Mouse (Mus musculus): Measurements from ENCODE around the gene Ppp3r1. TPM values are rescaled to one million over a fixed set of nuclear protein-coding genes. Genes with fewer than 3 reads are reported as not detected.
"Not testable (repeated sequence)": the region's sequence is repeated elsewhere in the genome, so short reads cannot be mapped to it uniquely, and the experiment has no call there.

Gene Ppp3r1
- total RNA-seq, 2 experiments from 2014 or later, result 46.4 to 71.9 TPM

DNA sequence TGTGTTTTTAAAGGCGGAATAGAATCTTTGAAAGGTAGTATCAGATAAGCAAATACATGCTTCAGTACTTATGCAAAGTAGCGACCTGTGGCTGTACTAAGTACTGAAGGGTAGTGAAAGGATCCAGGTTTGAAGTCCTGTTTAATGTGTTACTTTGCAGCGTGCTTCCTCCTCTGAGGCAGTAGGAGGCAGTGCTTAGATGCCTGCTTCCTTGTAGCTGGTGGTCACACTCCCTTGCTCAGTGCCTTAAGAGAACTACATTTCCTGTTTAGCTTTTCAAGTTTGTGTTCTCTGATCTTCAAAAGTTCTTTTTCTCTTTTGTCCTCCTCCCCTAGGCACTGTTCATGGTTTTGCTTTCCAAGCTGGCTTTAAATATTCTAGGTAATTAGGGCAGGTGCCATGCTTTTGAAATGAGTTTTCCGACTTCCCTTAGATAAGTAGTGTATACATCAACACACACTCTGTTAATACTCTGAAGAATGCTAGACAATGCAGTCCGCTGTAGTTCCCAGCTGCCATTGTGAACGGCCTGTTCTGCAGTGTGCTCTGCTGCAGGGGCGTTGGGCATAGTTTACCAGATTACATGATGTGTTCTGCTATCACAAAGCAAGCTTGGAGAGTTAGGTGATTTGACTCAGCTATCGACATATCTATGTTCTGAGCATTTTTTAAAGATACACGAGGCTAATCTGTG, 33.2 kb downstream of the Ppp3r1 start:
- ATAC-seq (replicated peaks; ENCODE audit: low FRiP score, low TSS enrichment, poor library complexity, severe bottlenecking), result peak; percentile 79

GRCm38 (mm10) chr11:17199170-17199569, 40.1 kb downstream of the Ppp3r1 start:
- ATAC-seq (replicated peaks; ENCODE audit: low FRiP score, low TSS enrichment, poor library complexity, severe bottlenecking), result no peak

DNA sequence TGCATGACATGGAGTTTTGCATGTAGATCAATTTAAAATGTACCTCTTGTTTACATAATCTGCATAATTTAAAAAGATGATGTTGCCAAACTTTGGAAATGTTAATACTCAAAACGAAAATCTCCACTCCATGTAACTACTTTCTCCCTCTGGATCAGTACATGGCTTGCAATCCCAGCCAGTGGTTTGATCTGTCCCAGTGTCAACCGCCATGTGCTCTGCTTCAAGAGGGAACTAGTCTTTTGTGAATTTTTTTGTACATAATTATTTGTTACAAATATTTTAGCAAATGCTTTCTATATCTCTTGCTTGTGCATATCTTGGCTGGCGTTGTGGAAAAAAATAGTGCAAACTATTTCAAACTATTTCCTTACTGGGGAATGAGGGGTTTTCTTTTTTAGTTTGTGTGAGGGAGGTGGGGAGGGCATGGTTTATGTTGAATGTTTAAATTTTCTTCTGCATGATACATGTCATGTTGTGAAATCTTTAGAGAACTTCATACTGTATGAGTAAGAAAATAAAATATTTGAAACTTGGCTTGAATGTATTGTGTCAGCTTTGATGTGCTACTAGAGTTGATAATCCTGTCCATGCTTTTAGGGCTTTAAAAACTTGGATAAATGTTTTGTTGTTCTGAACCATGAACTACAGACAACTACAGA, 40.9 kb downstream of the Ppp3r1 start:
- ATAC-seq (replicated peaks; ENCODE audit: low FRiP score, low TSS enrichment, poor library complexity, severe bottlenecking), result no peak

- no peak for ATAC-seq (replicated peaks; ENCODE audit: low FRiP score, low TSS enrichment, poor library complexity, severe bottlenecking)
Observed at GRCm38 (mm10) chr11:17200936-17201335, 41.9 kb downstream of the Ppp3r1 start.

GRCm38 (mm10) chr11:17202481-17202880, 43.4 kb downstream of the Ppp3r1 start:
- no peak; the same call in 1 of the 2 replicates for ATAC-seq (replicated peaks; ENCODE audit: low FRiP score, low TSS enrichment, poor library complexity, severe bottlenecking)

- peak; percentile 86 for ATAC-seq (replicated peaks; ENCODE audit: low FRiP score, low TSS enrichment, poor library complexity, severe bottlenecking)
Observed at GRCm38 (mm10) chr11:17211258-17212140, 52.4 kb downstream of the Ppp3r1 start, which contains the start of gene Pno1. TSS of gene Pno1 (minus strand) at chr11:17211568.

GRCm38 (mm10) chr11:17212141-17212495, 53.1 kb downstream of the Ppp3r1 start:
- ATAC-seq (replicated peaks; ENCODE audit: low FRiP score, low TSS enrichment, poor library complexity, severe bottlenecking), result peak; percentile 15

DNA sequence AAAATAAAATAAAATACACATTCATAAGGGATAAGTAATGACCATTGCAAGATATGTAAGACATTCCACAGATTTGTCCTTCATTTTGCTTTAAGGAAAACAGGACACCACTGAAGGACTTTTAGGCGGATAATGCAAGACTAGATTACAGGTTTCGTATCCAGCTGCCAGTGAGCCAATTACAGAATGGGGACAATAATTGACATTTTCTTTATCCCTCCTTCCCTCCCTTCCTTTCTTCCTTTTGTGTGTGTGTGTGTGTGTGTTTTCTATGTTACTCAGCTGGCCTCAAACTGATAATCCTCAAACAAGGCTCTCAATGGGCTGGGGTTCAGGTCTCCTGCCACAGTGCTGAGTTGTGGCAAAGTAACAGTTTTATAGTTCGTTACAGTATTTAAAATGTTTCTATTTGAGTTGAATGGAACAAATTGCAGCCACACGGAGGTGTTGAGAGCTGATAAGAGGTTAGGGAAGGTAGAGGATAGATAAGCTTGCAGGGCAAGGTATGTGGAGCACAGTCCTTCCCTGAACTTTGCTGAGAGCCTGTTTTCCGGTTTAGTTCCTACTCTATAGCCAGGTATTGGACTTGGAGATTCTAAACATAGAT, 53.9 kb downstream of the Ppp3r1 start:
- peak; percentile 57 for ATAC-seq (replicated peaks; ENCODE audit: low FRiP score, low TSS enrichment, poor library complexity, severe bottlenecking)

GRCm38 (mm10) chr11:17215475-17215874, 56.4 kb downstream of the Ppp3r1 start:
- no peak for ATAC-seq (replicated peaks; ENCODE audit: low FRiP score, low TSS enrichment, poor library complexity, severe bottlenecking)

DNA sequence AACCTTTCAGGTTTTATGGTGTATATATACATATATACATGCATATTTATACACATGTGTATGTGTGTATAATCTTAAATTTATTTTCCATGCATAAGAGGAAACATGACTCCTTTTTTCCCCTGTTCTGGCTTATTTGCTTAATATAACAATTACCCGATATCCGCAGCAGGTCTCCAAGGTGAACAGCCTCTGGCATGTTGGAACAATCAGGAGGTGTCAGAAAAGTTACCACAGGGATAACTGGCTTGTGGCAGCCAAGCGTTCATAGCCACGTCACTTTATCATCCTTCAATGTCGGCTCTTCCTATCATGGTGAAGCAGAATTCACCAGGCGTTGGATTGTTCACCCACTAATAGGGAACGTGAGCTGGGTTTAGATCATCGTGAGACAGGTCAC, 62.1 kb downstream of the Ppp3r1 start:
- ATAC-seq (replicated peaks; ENCODE audit: low FRiP score, low TSS enrichment, poor library complexity, severe bottlenecking), result no peak

- no peak for ATAC-seq (replicated peaks; ENCODE audit: low FRiP score, low TSS enrichment, poor library complexity, severe bottlenecking)
Observed at GRCm38 (mm10) chr11:17232792-17233191, 73.7 kb downstream of the Ppp3r1 start.

- peak; percentile 95 for ATAC-seq (replicated peaks; ENCODE audit: low FRiP score, low TSS enrichment, poor library complexity, severe bottlenecking)
Observed at GRCm38 (mm10) chr11:17236449-17237037, 77.5 kb downstream of the Ppp3r1 start.

- ATAC-seq (replicated peaks; ENCODE audit: low FRiP score, low TSS enrichment, poor library complexity, severe bottlenecking), result not testable (repeated sequence)
Observed at GRCm38 (mm10) chr11:17238598-17238997, 79.5 kb downstream of the Ppp3r1 start.

GRCm38 (mm10) chr11:17248715-17249114, 89.7 kb downstream of the Ppp3r1 start:
- no peak for ATAC-seq (replicated peaks; ENCODE audit: low FRiP score, low TSS enrichment, poor library complexity, severe bottlenecking)

Other genes with a start within 250 kb of the Ppp3r1 start
- 11.2 and 17.8 TPM in 2 replicates for gene Fbxo48, start 207.9 kb upstream of the Ppp3r1 start, total RNA-seq (2014; fragmentation: Nextera tagmentation)
- 10.0 and 11.0 TPM in 2 replicates for gene Fbxo48, start 207.9 kb upstream of the Ppp3r1 start, total RNA-seq (2017)
- 0.70 and 0.92 TPM in 2 replicates for gene Cnrip1, start 107.7 kb upstream of the Ppp3r1 start, total RNA-seq (2014; fragmentation: Nextera tagmentation)
- 2.0 and 2.7 TPM in 2 replicates for gene Cnrip1, start 107.7 kb upstream of the Ppp3r1 start, total RNA-seq (2017)
- 1.7 and 10.1 TPM in 2 replicates for gene Plek, start 106.9 kb upstream of the Ppp3r1 start, total RNA-seq (2014; fragmentation: Nextera tagmentation)
- 27.3 and 65.3 TPM in 2 replicates for gene Plek, start 106.9 kb upstream of the Ppp3r1 start, total RNA-seq (2017)
- 37.3 and 42.1 TPM in 2 replicates for gene Wdr92, start 22.8 kb downstream of the Ppp3r1 start, total RNA-seq (2014; fragmentation: Nextera tagmentation)
- gene Wdr92, start 22.8 kb downstream of the Ppp3r1 start, total RNA-seq (2017), result 62.6 and 67.4 TPM in 2 replicates
- 74.1 and 104 TPM in 2 replicates for gene Pno1, start 52.3 kb downstream of the Ppp3r1 start, total RNA-seq (2014; fragmentation: Nextera tagmentation)
- 176 and 177 TPM in 2 replicates for gene Pno1, start 52.3 kb downstream of the Ppp3r1 start, total RNA-seq (2017)
- gene C1d, start 98.3 kb downstream of the Ppp3r1 start, total RNA-seq (2014; fragmentation: Nextera tagmentation), result 47.5 and 56.5 TPM in 2 replicates
- 55.2 and 67.6 TPM in 2 replicates for gene C1d, start 98.3 kb downstream of the Ppp3r1 start, total RNA-seq (2017)